Mouse (Mus musculus) left cerebral cortex, adult 8-10 months (tissue): ENCODE data around the gene Add3. TPM values are rescaled to one million over a fixed set of nuclear protein-coding genes. Genes with fewer than 3 reads are reported as not detected.

Experiments
- DNase-seq, 2 experiments: peaks; one replicate each; pipeline ENCODE4 v3.0.0; 2022; ENCODE audit warnings: low spot score in 2 of 2
- total RNA-seq, 4 experiments: library from RNA; stranded (reverse); gene quantifications; 2 replicates each; pipeline ENCODE4 v1.2.4; 2022

Gene Add3
- total RNA-seq, 4 experiments from 2014 or later, result 101 to 107 (median 105) TPM

DNA sequence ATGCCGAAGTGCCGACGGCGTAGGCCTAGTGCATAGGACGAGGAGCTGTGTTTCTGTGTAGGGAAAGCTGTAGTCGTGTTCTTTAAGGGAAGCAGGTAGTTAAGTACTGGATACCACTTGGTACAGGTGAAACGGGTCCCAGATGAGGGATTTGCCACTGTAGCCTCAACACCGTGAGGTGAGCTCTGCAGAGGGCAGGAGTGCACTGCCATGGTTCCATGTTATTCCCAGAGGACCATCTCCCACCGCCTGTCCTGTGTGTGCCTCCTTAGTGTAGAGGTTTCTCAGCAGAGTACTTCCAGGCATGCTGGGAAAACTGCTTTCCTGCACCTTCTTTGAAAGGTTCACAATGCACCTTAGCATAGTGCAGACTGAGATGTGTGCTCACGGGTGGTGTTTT is 26.1 kb downstream of the Add3 start:
- DNase-seq, result no peak

GRCm38 (mm10) chr19:53168576-53168975 is 28.3 kb downstream of the Add3 start:
- no peak for DNase-seq

DNA sequence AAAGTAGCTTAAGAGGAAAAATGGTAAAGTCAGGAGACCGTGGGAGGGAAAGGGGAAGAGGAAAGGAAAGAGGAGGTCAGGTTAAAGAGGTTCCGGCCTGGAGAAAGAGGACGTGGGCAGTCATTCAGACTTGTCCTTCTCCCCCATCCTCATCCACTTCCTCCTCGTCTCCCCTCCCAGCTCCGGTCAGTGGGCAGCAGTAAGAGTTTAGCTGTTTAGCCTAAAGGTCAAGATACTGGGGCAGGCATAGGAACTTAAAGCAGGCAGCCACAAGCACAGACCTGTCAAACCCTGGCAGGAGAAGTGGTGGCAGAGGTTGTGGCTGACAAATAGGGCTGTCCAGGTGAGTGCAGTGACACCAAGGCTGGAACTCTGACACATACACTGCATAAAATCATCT is 30.4 kb downstream of the Add3 start:
- DNase-seq, result no peak

- DNase-seq, result no peak
Observed at GRCm38 (mm10) chr19:53174034-53174433, 33.8 kb downstream of the Add3 start.

- no peak for DNase-seq
Observed at GRCm38 (mm10) chr19:53175550-53175949, 35.3 kb downstream of the Add3 start.

- DNase-seq, result no peak
Observed at GRCm38 (mm10) chr19:53176518-53176917, 36.3 kb downstream of the Add3 start.

DNA sequence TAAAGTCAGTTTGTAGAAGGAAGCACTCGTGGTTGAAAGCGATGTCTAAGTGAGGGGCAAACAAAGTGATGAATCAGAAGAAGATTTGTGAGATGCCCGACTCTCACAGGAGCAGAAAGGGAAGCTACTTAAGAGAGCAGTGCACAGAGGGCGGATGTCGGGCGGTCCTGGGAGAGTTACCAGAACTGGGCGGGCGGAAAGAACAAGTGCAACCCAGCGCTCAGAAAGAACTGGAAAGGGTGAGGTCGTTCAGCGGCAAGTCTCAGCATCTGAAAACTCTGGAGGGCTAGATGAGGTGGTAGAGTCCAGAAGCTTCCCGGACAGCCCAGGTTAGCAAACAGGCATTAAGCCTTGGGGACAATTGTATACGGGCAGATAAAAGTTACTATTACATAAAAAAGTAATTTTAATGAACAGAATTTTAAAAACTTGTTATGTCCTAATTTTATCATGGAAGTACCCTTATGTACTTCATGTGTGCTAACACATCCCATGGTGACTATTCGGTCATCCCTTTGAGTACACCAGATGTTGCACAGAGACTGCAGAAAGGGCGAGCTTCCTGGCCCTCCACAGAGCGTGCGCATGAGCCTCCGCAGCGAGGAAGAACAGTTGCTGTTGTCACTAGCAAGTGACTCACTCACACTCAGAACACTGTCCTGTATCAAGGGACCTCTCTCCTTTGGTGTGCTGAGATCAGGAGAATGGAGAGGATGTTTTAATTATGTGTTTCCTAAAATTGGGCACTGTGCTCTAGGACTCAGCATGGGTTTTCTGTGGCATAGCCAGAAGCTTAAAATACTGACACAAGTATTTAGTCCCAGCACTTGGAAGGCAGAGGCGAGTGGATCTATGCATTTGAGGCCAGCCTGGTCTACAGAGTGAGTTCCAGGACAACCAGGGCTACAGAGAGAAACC is 38.6 kb downstream of the Add3 start:
- no peak for DNase-seq

DNA sequence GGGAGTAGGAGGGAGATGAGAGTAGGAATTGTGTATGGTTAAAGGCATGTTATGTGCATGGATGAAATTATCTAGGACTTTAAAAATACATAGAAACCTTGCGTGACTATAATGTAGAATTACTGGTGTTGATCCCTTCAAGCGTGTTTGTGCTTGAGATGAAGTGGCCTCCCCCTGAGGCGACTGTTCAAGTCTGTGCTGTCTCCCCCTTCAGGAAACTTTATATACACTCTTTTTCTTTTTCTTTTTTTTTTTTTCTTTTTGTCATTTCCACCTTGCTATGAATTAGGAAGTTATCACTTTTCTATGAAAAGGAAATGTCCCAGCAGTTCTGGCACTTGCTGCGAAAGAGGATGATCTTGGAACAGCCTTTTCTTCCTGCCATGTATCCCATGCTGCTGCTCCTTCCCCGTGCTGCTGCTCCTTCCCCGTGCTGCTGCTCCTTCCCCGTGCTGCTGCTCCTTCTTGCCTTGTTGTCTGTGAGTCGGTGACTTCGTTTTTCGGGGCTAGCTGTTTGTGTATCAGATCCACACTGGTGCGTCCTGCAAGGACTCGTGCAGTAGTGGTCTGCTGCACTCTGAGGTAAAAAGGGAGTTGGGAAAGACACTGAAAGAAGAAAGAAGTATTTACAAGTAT is 40.0 kb downstream of the Add3 start:
- no peak for DNase-seq

GRCm38 (mm10) chr19:53181003-53181861 is 41.0 kb downstream of the Add3 start:
- no peak for DNase-seq

DNA sequence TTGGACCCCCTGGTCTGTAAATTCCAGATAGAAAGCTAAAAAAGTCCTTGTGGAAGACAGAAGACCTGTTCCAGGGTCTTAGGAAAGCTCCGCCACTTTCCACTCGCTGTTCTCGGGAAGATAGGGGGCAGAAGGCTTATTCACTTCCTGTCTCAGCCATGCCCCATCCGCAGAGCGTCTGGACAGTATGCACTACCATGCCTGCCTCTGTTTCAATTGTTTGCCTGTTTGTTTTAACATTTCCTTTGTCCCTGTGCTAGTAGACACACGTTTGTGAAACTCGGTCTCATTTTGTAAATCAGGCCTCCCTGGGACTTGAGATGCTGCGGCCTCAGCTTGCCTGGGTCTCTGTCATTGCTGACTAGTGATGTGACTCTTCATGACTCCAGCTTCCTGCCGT is 43.4 kb downstream of the Add3 start:
- DNase-seq, result no peak

DNA sequence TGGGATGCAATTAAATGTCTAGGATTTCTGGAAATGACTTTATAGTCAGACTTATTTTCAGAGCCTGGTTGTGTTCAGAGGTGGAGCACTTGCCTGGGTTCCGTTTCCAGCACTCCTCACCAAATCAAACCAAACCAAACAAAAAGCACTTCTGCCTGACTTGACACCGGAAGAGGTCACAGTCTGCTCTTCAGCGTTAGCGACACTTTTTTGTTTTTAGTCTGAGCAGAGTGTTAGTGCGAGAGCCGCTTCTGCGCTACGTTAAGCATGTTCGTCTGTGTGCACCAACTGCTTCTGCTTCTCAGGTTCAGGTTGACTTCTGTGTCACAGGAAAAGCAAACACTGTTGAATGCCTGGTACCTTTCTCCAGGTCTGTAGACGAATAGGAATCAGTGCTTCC is 44.0 kb downstream of the Add3 start:
- DNase-seq, result no peak

GRCm38 (mm10) chr19:53184911-53185310 is 44.7 kb downstream of the Add3 start:
- no peak for DNase-seq

DNA sequence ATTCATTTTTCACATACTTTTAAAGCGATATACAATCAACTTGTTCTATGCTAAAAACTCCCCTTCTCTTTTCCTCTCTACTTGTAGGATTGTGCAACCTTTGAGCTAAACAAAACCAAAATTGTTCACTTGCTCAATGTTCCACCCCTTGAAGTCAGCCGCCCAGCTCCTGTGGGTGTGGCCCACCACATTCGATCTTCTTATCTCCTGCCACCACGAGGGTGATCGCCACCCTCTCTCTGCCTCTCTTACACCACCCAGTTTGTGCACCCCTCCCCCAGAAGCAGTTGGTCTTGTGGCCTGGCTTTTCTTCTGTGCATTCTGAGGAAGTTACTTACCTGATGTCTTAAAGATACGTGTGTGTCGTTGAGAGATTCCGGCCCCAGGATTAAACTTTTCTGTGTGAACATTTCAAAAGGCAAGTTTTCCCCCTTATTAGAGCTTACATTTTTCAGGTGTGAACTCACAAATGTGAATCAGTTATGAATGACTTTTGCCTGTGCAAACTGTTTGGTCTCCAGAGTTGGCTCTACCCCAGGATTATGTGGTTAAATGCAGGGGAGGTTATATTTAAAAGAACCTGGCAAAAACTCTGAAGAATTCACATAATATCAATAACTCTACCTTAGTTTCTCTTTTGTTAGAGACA is 45.4 kb downstream of the Add3 start:
- no peak for DNase-seq

GRCm38 (mm10) chr19:53186456-53186855 is 46.2 kb downstream of the Add3 start:
- DNase-seq, result no peak

DNA sequence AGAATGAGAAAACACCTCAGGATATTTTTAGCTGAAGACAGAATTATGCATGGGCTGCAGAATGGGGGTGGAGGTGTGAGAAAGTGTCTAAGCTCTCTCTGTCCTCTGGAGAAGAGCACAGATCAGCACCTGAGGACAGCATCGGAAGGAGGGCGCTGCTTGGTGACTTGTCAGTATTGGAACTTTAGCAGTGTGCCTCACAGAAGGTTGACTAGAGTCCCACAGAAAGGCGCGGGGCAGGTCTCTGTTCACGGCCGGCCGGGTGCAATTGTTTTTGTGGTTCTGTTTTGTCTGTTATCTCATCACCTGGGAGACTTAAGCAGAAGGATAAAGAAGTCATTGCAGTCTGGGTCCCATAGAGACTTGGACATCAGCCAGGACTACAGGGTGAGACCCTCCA is 47.3 kb downstream of the Add3 start:
- DNase-seq, result no peak

DNA sequence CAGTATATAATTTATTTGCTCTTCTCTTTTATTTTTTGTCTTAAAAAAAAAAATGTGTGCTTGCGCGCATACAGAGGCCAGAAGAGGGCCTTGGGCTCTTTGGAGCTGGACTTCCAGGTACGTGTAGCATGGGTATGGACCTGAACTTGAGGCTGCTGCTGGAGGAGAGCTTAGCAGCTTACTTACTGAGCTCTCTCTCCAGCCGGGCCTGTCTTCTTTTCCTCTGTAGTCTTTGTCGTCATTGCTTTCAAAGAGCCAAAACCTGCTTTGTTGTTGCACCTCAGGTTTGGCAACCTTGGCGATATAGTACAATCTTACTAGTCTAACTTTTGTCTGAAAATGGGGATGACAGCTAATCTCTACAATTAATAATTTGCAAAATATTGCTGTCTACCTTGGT is 47.9 kb downstream of the Add3 start:
- DNase-seq, result no peak

GRCm38 (mm10) chr19:53188724-53189220 is 48.5 kb downstream of the Add3 start:
- no peak for DNase-seq

DNA sequence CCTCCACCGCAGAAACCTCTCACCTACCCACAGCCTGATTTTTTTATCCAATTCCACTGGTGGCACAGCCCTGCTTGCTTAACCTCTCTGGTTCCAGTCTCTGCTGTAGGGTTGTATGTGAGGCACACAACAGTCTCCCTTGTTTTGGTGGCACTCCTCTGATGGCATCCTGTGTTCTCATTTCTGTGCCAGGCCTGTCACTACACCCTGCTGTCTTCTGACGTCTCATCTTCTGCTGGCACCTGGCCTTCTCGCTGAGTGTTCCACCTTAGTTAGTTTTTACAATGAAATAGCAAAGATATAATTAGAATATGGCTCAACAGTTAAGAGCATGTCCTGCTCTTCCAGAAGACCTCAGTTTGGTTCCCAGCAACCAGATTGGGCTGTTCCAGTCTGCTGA is 49.5 kb downstream of the Add3 start:
- no peak for DNase-seq

- DNase-seq, result no peak
Observed at GRCm38 (mm10) chr19:53190232-53190631, 50.0 kb downstream of the Add3 start.

- no peak for DNase-seq
Observed at GRCm38 (mm10) chr19:53191867-53192487, 51.7 kb downstream of the Add3 start.

DNA sequence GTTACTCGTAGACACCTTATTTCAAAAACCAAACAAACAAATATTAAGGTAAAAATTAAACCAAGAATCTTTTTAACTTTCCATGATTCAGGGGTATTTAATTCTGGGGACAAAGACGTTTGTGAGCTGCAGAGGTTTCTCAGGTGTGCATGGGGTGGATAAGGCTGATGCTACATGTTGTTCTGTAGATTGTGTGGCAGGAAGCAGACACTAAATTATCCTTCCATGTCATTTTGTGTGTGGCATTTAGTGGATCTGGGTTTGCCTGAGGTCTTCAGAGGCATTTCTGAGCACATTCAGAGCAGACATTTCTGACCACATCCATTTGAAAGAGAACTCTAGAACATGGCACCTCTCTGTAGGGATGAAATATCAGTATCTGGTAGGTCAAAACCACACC is 52.9 kb downstream of the Add3 start:
- no peak for DNase-seq
